Mouse (Mus musculus): ENCODE results near the gene Sumo3. TPM values are rescaled to one million over a fixed set of nuclear protein-coding genes. Genes with fewer than 3 reads are reported as not detected.

Gene Sumo3
- polyA plus RNA-seq (2015; fragmentation: Nextera tagmentation; extraction: Ambion mirVana) = 157 and 170 TPM in 2 replicates

GRCm38 (mm10) chr10:77605908-77606826 is at the start of gene Sumo3, which contains the start of gene Gm49325:
Sumo3 (plus strand) TSS chr10:77606097.
Gm49325 (plus strand) TSS chr10:77606197.
- WGBS = 1% methylated on average over 107 of the region's 119 CpGs
- Histone ChIP-seq H3K4me2 (ENCODE audit: low read depth, low read length) (peak within 1 kb of the TSS; percentile 88), H3K36me3 (ENCODE audit: control insufficient read depth, insufficient read depth) (peaks cover 18% of the 10 kb centered on the region), H3K27me3 (ENCODE audit: control insufficient read depth, insufficient read depth, low read length) (no peaks in the 10 kb centered on the region), H3K9ac (ENCODE audit: low read length) (peak within 1 kb of the TSS; percentile 89), H3K4me3 (ENCODE audit: low read length) (peak within 1 kb of the TSS; percentile 88), H3K27ac (ENCODE audit: low read length) (peak within 1 kb of the TSS; percentile 98), H3K4me1 (ENCODE audit: control insufficient read depth, insufficient read depth, low read length) (peaks cover 16% of the 10 kb centered on the region), H3K9me3 (replicated peaks; ENCODE audit: control insufficient read depth, low read length) (peaks cover 3% of the 10 kb centered on the region; the same call in 1 of the 2 replicates)
- ATAC-seq (replicated peaks; ENCODE audit: extremely low read depth, insufficient read depth, low FRiP score) = peak; percentile 90

DNA sequence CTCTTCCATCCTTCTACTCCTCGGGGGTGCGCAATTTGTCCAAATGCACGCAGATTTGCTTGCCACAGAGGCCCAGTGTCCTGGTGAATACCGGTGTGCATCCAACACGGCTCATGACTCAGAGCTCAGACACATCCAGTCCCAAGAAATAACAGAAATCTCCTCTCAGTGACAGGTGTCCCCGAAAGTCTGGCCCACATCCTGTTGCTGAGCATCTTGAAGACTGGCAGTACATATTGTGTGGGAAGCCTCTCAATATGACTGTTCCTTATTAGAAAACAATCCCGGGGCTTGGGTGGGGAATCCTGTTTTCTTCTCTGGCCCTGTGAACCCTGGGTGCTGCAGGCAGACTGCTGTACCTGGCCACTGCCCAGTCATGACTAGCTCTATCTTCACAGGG is 49.3 kb upstream of the Sumo3 start:
- Histone ChIP-seq H3K4me1 (ENCODE audit: control insufficient read depth, insufficient read depth, low read length) (no peaks in the 10 kb centered on the region), H3K27ac (ENCODE audit: low read length) (no peak overlapping the region), H3K9ac (ENCODE audit: low read length) (no peak overlapping the region), H3K4me2 (ENCODE audit: low read depth, low read length) (no peak overlapping the region), H3K36me3 (ENCODE audit: control insufficient read depth, insufficient read depth) (no peaks in the 10 kb centered on the region), H3K9me3 (replicated peaks; ENCODE audit: control insufficient read depth, low read length) (no peaks in the 10 kb centered on the region), H3K27me3 (ENCODE audit: control insufficient read depth, insufficient read depth, low read length) (no peaks in the 10 kb centered on the region), H3K4me3 (ENCODE audit: low read length) (no peak overlapping the region)
- 83% methylated on average over 7 of the region's 7 CpGs for WGBS
- no peak for ATAC-seq (replicated peaks; ENCODE audit: extremely low read depth, insufficient read depth, low FRiP score)

DNA sequence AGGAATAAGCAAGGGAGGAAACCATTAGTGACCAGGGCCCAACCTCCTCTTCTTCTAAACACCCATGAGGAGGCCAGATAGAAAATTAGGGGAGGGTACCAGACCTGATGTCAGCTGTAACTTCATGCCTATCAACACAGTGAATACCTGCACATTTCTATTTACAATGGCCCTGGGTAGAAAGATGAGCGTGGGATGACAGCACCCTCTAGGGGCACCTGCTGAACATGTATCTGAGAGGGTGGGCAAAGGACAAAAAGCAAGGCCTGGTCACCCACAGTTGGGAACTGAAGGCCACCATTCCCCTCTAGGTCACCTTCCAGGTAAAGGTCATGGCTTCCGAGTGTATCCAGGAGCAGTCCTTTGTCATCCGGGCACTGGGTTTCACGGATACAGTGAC is 48.3 kb upstream of the Sumo3 start:
- WGBS = 81% methylated on average over 4 of the region's 4 CpGs
- H3K4me2 ChIP-seq (ENCODE audit: low read depth, low read length) = no peak overlapping the region
- H3K9me3 ChIP-seq (replicated peaks; ENCODE audit: control insufficient read depth, low read length) = no peaks in the 10 kb centered on the region
- no peak overlapping the region for H3K27ac ChIP-seq (ENCODE audit: low read length)
- no peak for ATAC-seq (replicated peaks; ENCODE audit: extremely low read depth, insufficient read depth, low FRiP score)
- no peak overlapping the region for H3K4me3 ChIP-seq (ENCODE audit: low read length)
- H3K27me3 ChIP-seq (ENCODE audit: control insufficient read depth, insufficient read depth, low read length) = no peaks in the 10 kb centered on the region
- no peaks in the 10 kb centered on the region for H3K36me3 ChIP-seq (ENCODE audit: control insufficient read depth, insufficient read depth)
- H3K9ac ChIP-seq (ENCODE audit: low read length) = no peak overlapping the region
- no peaks in the 10 kb centered on the region for H3K4me1 ChIP-seq (ENCODE audit: control insufficient read depth, insufficient read depth, low read length)

DNA sequence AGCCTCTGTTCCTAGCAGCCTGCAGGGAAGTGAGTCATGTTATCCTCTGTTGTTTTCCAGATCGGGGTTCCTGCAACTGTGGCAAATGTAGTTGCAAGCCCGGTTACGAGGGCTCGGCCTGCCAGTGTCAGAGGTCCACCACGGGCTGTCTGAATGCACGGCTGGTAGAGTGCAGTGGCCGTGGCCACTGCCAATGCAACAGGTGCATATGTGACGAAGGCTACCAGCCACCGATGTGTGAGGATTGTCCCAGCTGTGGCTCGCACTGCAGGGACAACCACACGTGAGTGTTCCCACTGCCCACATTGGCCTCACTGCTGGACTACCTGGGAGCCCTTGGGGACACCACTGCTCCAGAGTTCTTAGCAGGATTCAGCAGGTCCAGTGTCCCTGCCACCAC is 45.8 kb upstream of the Sumo3 start:
- no peaks in the 10 kb centered on the region for H3K9me3 ChIP-seq (replicated peaks; ENCODE audit: control insufficient read depth, low read length)
- H3K27me3 ChIP-seq (ENCODE audit: control insufficient read depth, insufficient read depth, low read length) = no peaks in the 10 kb centered on the region
- no peak for ATAC-seq (replicated peaks; ENCODE audit: extremely low read depth, insufficient read depth, low FRiP score)
- no peak overlapping the region for H3K9ac ChIP-seq (ENCODE audit: low read length)
- H3K4me1 ChIP-seq (ENCODE audit: control insufficient read depth, insufficient read depth, low read length) = no peaks in the 10 kb centered on the region
- H3K4me3 ChIP-seq (ENCODE audit: low read length) = no peak overlapping the region
- no peak overlapping the region for H3K27ac ChIP-seq (ENCODE audit: low read length)
- no peak overlapping the region for H3K4me2 ChIP-seq (ENCODE audit: low read depth, low read length)
- 84% methylated on average over 11 of the region's 11 CpGs for WGBS
- no peaks in the 10 kb centered on the region for H3K36me3 ChIP-seq (ENCODE audit: control insufficient read depth, insufficient read depth)

DNA sequence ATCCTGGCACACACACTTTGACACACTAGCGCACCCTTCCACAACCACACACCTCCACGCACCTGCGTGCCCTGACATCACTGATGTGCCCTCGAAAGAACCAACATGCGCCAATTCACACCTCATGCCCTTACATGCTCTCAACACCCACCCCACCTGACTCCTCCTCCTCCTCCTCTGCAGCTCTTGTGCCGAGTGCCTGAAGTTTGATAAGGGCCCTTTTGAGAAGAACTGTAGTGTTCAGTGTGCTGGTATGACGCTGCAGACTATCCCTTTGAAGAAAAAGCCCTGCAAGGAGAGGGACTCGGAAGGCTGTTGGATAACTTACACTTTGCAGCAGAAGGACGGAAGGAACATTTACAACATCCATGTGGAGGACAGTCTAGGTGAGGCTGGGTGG is 45.1 kb upstream of the Sumo3 start:
- Histone ChIP-seq H3K9ac (ENCODE audit: low read length) (no peak overlapping the region), H3K9me3 (replicated peaks; ENCODE audit: control insufficient read depth, low read length) (no peaks in the 10 kb centered on the region), H3K36me3 (ENCODE audit: control insufficient read depth, insufficient read depth) (no peaks in the 10 kb centered on the region), H3K4me3 (ENCODE audit: low read length) (no peak overlapping the region), H3K4me2 (ENCODE audit: low read depth, low read length) (no peak overlapping the region), H3K4me1 (ENCODE audit: control insufficient read depth, insufficient read depth, low read length) (no peaks in the 10 kb centered on the region), H3K27me3 (ENCODE audit: control insufficient read depth, insufficient read depth, low read length) (no peaks in the 10 kb centered on the region), H3K27ac (ENCODE audit: low read length) (no peak overlapping the region)
- no peak for ATAC-seq (replicated peaks; ENCODE audit: extremely low read depth, insufficient read depth, low FRiP score)
- WGBS = 63% methylated on average over 9 of the region's 9 CpGs

DNA sequence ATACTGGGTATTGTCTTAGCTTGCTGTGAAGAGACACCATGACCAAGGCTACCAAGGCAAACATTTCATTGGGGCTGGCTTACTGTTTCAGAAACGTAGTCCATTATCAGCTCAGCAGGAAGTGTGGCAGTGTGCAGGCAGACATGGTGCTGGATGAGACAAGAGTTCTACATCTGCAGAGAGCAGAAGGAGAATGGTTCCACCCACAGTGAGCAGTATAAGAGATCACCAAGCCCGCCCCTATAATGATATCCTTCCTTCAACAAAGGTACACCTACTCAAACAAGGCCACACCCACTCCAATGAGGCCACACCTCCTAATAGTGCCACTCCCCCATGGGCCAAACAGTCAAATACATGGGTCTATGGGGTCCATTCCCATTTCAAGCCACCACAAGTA is 44.4 kb upstream of the Sumo3 start:
- Histone ChIP-seq H3K27me3 (ENCODE audit: control insufficient read depth, insufficient read depth, low read length) (no peaks in the 10 kb centered on the region), H3K9ac (ENCODE audit: low read length) (no peak overlapping the region), H3K27ac (ENCODE audit: low read length) (no peak overlapping the region), H3K9me3 (replicated peaks; ENCODE audit: control insufficient read depth, low read length) (no peaks in the 10 kb centered on the region), H3K4me1 (ENCODE audit: control insufficient read depth, insufficient read depth, low read length) (no peaks in the 10 kb centered on the region), H3K36me3 (ENCODE audit: control insufficient read depth, insufficient read depth) (no peaks in the 10 kb centered on the region), H3K4me2 (ENCODE audit: low read depth, low read length) (no peak overlapping the region), H3K4me3 (ENCODE audit: low read length) (no peak overlapping the region)
- 63% methylated on average over 2 of the region's 2 CpGs for WGBS
- ATAC-seq (replicated peaks; ENCODE audit: extremely low read depth, insufficient read depth, low FRiP score) = no peak

GRCm38 (mm10) chr10:77565005-77565404 is 40.9 kb upstream of the Sumo3 start:
- WGBS = 65% methylated on average over 8 of the region's 8 CpGs
- ATAC-seq (replicated peaks; ENCODE audit: extremely low read depth, insufficient read depth, low FRiP score) = no peak
- Histone ChIP-seq H3K9ac (ENCODE audit: low read length) (no peak overlapping the region), H3K4me3 (ENCODE audit: low read length) (no peak overlapping the region), H3K27me3 (ENCODE audit: control insufficient read depth, insufficient read depth, low read length) (no peaks in the 10 kb centered on the region), H3K36me3 (ENCODE audit: control insufficient read depth, insufficient read depth) (no peaks in the 10 kb centered on the region), H3K4me2 (ENCODE audit: low read depth, low read length) (no peak overlapping the region), H3K9me3 (replicated peaks; ENCODE audit: control insufficient read depth, low read length) (no peaks in the 10 kb centered on the region), H3K27ac (ENCODE audit: low read length) (no peak overlapping the region), H3K4me1 (ENCODE audit: control insufficient read depth, insufficient read depth, low read length) (no peaks in the 10 kb centered on the region)

DNA sequence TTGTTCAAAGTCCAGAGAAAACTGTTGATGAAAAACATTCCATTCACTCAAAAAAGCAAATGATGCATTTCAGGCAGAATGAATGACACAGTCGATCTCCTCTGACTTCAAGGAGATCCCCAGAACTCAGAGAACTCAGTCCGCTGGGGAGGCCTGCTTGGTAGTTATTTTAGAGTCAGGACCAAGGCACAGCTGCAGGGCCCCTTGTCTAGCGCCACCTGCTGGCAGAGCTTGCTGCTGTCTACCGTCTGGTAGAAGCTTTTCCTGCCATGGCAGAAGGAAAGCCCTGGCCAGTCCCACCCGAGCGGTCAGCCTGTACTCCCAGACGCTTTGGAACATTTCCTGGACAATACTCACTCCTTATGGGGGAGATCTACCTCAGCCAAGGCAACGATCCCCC is 39.2 kb upstream of the Sumo3 start:
- no peaks in the 10 kb centered on the region for H3K27me3 ChIP-seq (ENCODE audit: control insufficient read depth, insufficient read depth, low read length)
- ATAC-seq (replicated peaks; ENCODE audit: extremely low read depth, insufficient read depth, low FRiP score) = 0 out of 2 replicates have a peak, but pooled peaks have one; percentile 37

DNA sequence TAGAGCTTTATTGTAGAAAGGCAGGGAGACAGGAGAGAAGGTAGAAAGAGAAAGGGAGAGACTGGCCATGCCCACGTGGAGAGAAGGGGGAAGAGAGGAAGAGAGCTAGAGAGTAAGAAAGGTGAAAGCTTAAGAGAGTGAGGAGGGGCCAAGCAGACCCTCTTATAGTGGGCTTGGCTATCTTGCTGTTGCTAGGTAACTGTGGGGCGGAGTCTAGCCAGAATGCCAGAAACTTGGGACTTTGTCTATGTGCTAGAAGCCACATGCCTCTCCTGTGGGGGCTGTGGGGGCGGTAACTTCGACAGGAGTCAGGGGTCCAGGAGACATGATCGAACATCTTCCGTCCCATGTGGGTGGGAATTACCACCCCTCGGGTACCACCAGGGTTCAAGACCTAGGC is 36.4 kb upstream of the Sumo3 start:
- no peak overlapping the region for H3K4me3 ChIP-seq (ENCODE audit: low read length)
- no peak overlapping the region for H3K9ac ChIP-seq (ENCODE audit: low read length)
- ATAC-seq (replicated peaks; ENCODE audit: extremely low read depth, insufficient read depth, low FRiP score) = no peak
- no peak overlapping the region for H3K27ac ChIP-seq (ENCODE audit: low read length)
- H3K27me3 ChIP-seq (ENCODE audit: control insufficient read depth, insufficient read depth, low read length) = no peaks in the 10 kb centered on the region
- H3K9me3 ChIP-seq (replicated peaks; ENCODE audit: control insufficient read depth, low read length) = no peaks in the 10 kb centered on the region
- no peak overlapping the region for H3K4me2 ChIP-seq (ENCODE audit: low read depth, low read length)
- WGBS = 47% methylated on average over 7 of the region's 7 CpGs
- H3K36me3 ChIP-seq (ENCODE audit: control insufficient read depth, insufficient read depth) = no peaks in the 10 kb centered on the region
- no peaks in the 10 kb centered on the region for H3K4me1 ChIP-seq (ENCODE audit: control insufficient read depth, insufficient read depth, low read length)

More for the DNA sequence above, 39.2 kb upstream of the Sumo3 start:
- Histone ChIP-seq H3K4me3 (ENCODE audit: low read length) (no peak overlapping the region), H3K4me2 (ENCODE audit: low read depth, low read length) (no peak overlapping the region), H3K27ac (ENCODE audit: low read length) (no peak overlapping the region), H3K4me1 (ENCODE audit: control insufficient read depth, insufficient read depth, low read length) (no peaks in the 10 kb centered on the region), H3K36me3 (ENCODE audit: control insufficient read depth, insufficient read depth) (no peaks in the 10 kb centered on the region), H3K9ac (ENCODE audit: low read length) (no peak overlapping the region), H3K9me3 (replicated peaks; ENCODE audit: control insufficient read depth, low read length) (no peaks in the 10 kb centered on the region)
- WGBS = 25% methylated on average over 8 of the region's 8 CpGs
